Mouse (Mus musculus): Measurements from ENCODE around the gene Ccdc50.

- TF ChIP-seq POLR2A (IDR thresholded peaks at IDR 0.05; ENCODE audit: control insufficient read depth, low read depth, low read length): no peak
- TF ChIP-seq CTCF (IDR thresholded peaks at IDR 0.05; ENCODE audit: control insufficient read depth, insufficient read depth, insufficient replicate concordance, low read depth, low read length): no peak
Measured at GRCm38 (mm10) chr16:27375318-27375717, 13.4 kb upstream of the Ccdc50 start.

All from testis, adult 2 months (tissue).